Mouse (Mus musculus) thymus, adult 2 months (tissue): ENCODE results near the gene Orc5. TPM values are rescaled to one million over a fixed set of nuclear protein-coding genes. Genes with fewer than 3 reads are reported as not detected.

Source experiments
- DNase-seq: peaks from one replicate; pipeline ENCODE4 v3.0.0; 2021
- H3K27ac ChIP-seq: fragments of 200-500 bp; 2 replicates; pipeline ENCODE4 v1.5.1; 2012; ENCODE audit warnings: low read length, control low read depth; ENCODE audit not compliant: control insufficient read depth, insufficient read depth
- H3K27me3 ChIP-seq: fragments of 200-500 bp; 2 replicates; pipeline ENCODE4 v1.6.1; 2012; ENCODE audit warnings: mild to moderate bottlenecking, low read length, moderate library complexity, mixed read lengths; ENCODE audit not compliant: control insufficient read depth, insufficient read depth
- H3K36me3 ChIP-seq: fragments of 200-500 bp; 2 replicates; pipeline ENCODE4 v1.6.1; 2012; ENCODE audit warnings: mild to moderate bottlenecking, low read length, moderate library complexity; ENCODE audit not compliant: control insufficient read depth, insufficient read depth
- H3K4me1 ChIP-seq: fragments of 200-500 bp; replicated peaks from 2 replicates; pipeline ENCODE4 v1.6.1; 2012; ENCODE audit warnings: low read length; ENCODE audit not compliant: control insufficient read depth, insufficient read depth
- H3K4me3 ChIP-seq: fragments of 200-500 bp; 2 replicates; pipeline ENCODE4 v1.5.1; 2012; ENCODE audit warnings: mild to moderate bottlenecking, low read length, control low read depth, moderate library complexity; ENCODE audit not compliant: control insufficient read depth, insufficient read depth
- CTCF ChIP-seq: fragments of 200-500 bp; IDR thresholded peaks from 2 replicates; pipeline ENCODE4 v1.5.1; 2012; ENCODE audit warnings: mild to moderate bottlenecking, control low read depth, low read length, moderate library complexity, borderline replicate concordance; ENCODE audit not compliant: control insufficient read depth, poor library complexity, insufficient read depth; ENCODE audit errors: extremely low read depth
- POLR2A ChIP-seq: fragments of 200-500 bp; IDR thresholded peaks from 2 replicates; pipeline ENCODE4 v1.6.1; 2012; ENCODE audit warnings: mild to moderate bottlenecking, low read length, control low read depth, moderate library complexity; ENCODE audit not compliant: control insufficient read depth, poor library complexity, insufficient read depth; ENCODE audit errors: extremely low read depth
- WGBS: fragments of 180-500 bp; shearing (Covaris S2); methylation state at CpG from one replicate; pipeline ENCODE4 v1.1.7; 2018; 5-methylcytosine and 5-hydroxymethylcytosine counted together
- polyA plus RNA-seq: library from polyadenylated mRNA; depleted of rRNA; stranded (reverse); fragments of >200 nt; gene quantifications from 2 replicates; pipeline ENCODE4 v1.2.3, GENCODE M21; 2012

Orc5 gene
- polyA plus RNA-seq, 1 experiment: 5.3 TPM

DNA sequence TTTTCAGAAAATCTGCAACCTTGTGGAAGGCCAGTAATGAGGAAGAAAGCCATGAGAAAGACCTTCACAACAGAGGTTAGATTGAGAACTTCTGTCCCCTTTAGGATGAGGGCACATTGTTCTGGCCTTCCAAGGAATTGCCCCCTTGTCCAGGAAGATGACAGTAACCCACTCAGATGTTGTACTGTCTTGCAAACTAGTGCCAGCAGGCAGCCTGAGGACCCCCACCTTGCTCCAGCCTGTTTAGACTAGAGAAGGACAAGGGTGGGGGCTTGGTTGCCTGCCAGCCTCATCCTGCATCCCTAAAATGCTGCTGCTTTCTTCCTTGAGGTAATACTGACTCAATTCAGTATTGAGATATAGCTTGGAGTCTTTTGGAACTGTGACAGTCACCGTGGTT lies 23.9 kb upstream of the Orc5 start:
- Histone ChIP-seq H3K36me3 (no peaks in the 10 kb centered on the region), H3K27me3 (no peaks in the 10 kb centered on the region), H3K4me3 (no peak overlapping the region), H3K4me1 (no peaks in the 10 kb centered on the region), H3K27ac (no peak overlapping the region)
- TF ChIP-seq CTCF: no peak
- no peak for TF ChIP-seq POLR2A
- DNase-seq: no peak
- WGBS: 51% methylated on average over 1 of the region's 1 CpGs

DNA sequence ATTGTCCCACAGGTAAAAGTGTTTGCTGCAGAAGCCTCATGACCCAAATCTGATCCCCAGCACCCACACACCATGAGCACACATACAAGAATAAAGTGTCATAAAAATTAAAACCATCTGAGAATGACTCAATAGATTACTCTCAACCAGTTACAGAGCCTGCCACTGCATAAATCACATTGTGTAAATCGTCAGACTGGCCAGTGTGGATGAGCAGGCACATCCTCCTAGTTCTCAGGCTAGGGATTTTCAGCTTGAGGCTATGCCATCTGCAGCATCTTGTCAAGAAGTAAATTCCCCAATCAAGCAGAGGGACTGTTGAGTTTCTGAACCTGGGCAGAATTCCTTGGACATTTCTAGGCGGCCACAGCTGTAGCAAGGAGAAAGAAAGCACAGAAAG lies 23.5 kb upstream of the Orc5 start:
- Histone ChIP-seq H3K4me3 (no peak overlapping the region), H3K4me1 (no peaks in the 10 kb centered on the region), H3K36me3 (no peaks in the 10 kb centered on the region), H3K27me3 (no peaks in the 10 kb centered on the region), H3K27ac (no peak overlapping the region)
- WGBS: 77% methylated on average over 2 of the region's 2 CpGs
- TF ChIP-seq POLR2A: no peak
- TF ChIP-seq CTCF: no peak
- no peak for DNase-seq

- 99% methylated on average over 6 of the region's 6 CpGs for WGBS
- Histone ChIP-seq H3K36me3 (no peaks in the 10 kb centered on the region), H3K27ac (no peak overlapping the region), H3K4me1 (no peaks in the 10 kb centered on the region), H3K27me3 (no peaks in the 10 kb centered on the region), H3K4me3 (no peak overlapping the region)
- DNase-seq: no peak
- TF ChIP-seq CTCF (no peak), POLR2A (no peak)
Measured at GRCm38 (mm10) chr5:22572881-22573280, 22.7 kb upstream of the Orc5 start.

- TF ChIP-seq POLR2A (no peak), CTCF (no peak)
- 70% methylated on average over 3 of the region's 3 CpGs for WGBS
- Histone ChIP-seq H3K4me3 (no peak overlapping the region), H3K4me1 (no peaks in the 10 kb centered on the region), H3K36me3 (no peaks in the 10 kb centered on the region), H3K27me3 (no peaks in the 10 kb centered on the region), H3K27ac (no peak overlapping the region)
- DNase-seq: no peak
Measured at GRCm38 (mm10) chr5:22572456-22572855, 22.2 kb upstream of the Orc5 start.

GRCm38 (mm10) chr5:22565708-22566107 lies 15.5 kb upstream of the Orc5 start:
- Histone ChIP-seq H3K27me3 (no peaks in the 10 kb centered on the region), H3K4me1 (no peaks in the 10 kb centered on the region), H3K27ac (no peak overlapping the region), H3K4me3 (no peak overlapping the region), H3K36me3 (no peaks in the 10 kb centered on the region)
- 91% methylated on average over 2 of the region's 2 CpGs for WGBS
- TF ChIP-seq POLR2A: no peak
- no peak for TF ChIP-seq CTCF
- DNase-seq: no peak

- WGBS: 92% methylated on average over 2 of the region's 2 CpGs
- Histone ChIP-seq H3K36me3 (no peaks in the 10 kb centered on the region), H3K27ac (no peak overlapping the region), H3K27me3 (no peaks in the 10 kb centered on the region), H3K4me1 (no peaks in the 10 kb centered on the region), H3K4me3 (no peak overlapping the region)
- TF ChIP-seq POLR2A (no peak), CTCF (no peak)
- DNase-seq: no peak
Measured at GRCm38 (mm10) chr5:22559801-22560200, 9.6 kb upstream of the Orc5 start.

DNA sequence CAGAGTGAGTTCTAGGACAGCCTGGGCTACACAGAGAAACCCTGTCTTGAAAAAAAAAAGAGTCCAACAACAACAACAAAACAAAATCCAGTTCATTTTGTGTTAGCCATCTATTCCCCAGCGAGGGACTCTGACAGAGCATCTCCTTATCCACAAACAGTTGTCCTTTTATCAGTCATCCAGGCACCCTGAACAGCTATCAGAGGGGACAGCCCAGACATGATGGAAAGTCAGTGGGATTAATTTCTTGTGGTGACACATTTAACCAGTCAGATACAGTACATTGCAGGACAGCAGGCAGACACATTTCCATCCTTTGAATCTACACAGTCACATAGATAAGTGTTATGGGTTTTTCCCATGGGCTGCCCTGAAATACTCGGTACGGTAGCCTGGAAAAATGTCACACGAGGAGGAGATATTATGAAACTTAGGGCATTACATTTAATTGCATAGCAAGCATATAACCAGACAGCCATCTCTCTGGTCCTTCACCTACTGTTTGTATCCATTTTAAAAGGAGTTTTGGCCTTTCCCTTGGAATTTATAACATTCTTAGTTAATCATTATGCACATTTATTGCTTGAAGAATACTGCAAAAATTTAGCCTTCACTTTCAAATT lies 7.4 kb upstream of the Orc5 start:
- Histone ChIP-seq H3K4me3 (no peak overlapping the region), H3K27me3 (no peaks in the 10 kb centered on the region), H3K36me3 (no peaks in the 10 kb centered on the region), H3K27ac (no peak overlapping the region), H3K4me1 (no peaks in the 10 kb centered on the region)
- TF ChIP-seq CTCF: no peak
- TF ChIP-seq POLR2A: no peak
- 98% methylated on average over 4 of the region's 4 CpGs for WGBS
- DNase-seq: no peak
